Mouse (Mus musculus) limb, embryonic 14.5 days (tissue): Measurements from ENCODE around the gene Atp1a1. TPM values are rescaled to one million over a fixed set of nuclear protein-coding genes. Genes with fewer than 3 reads are reported as not detected.

Source experiments
- ATAC-seq: fragments of 200-750 bp; cut with Nextera tagmentation; 2 replicates; pipeline ENCODE4 v1.8.0; 2017; ENCODE audit warnings: low read depth, moderate number of reproducible peaks, moderate TSS enrichment; ENCODE audit not compliant: low FRiP score
- DNase-seq: peaks from one replicate; pipeline ENCODE4 v3.0.0-alpha.2; 2015; ENCODE audit warnings: low spot score
- H3K27ac ChIP-seq: fragments of 300-500 bp; sonication (generic); replicated peaks from 2 replicates; pipeline ENCODE4 v1.5.1; 2014; ENCODE audit warnings: low read depth, mild to moderate bottlenecking, low read length, moderate library complexity, mixed read lengths
- H3K27me3 ChIP-seq: fragments of 300-500 bp; sonication (generic); 2 replicates; pipeline ENCODE4 v1.6.1; 2014; ENCODE audit warnings: low read length, mixed read lengths; ENCODE audit not compliant: control insufficient read depth, insufficient read depth
- H3K36me3 ChIP-seq: fragments of 300-500 bp; sonication (generic); 2 replicates; pipeline ENCODE4 v1.6.1; 2014; ENCODE audit warnings: mild to moderate bottlenecking, low read length, moderate library complexity, mixed read lengths; ENCODE audit not compliant: control insufficient read depth, insufficient read depth
- H3K4me1 ChIP-seq: fragments of 300-500 bp; sonication (generic); 2 replicates; pipeline ENCODE4 v1.6.1; 2014; ENCODE audit warnings: antibody characterized with exemption, low read length, mixed read lengths; ENCODE audit not compliant: control insufficient read depth, insufficient read depth
- H3K4me2 ChIP-seq: fragments of 300-500 bp; sonication (generic); replicated peaks from 2 replicates; pipeline ENCODE4 v1.6.1; 2014; ENCODE audit warnings: low read depth, mild to moderate bottlenecking, low read length, moderate library complexity; ENCODE audit not compliant: severe bottlenecking
- H3K4me3 ChIP-seq: fragments of 300-500 bp; sonication (generic); replicated peaks from 2 replicates; pipeline ENCODE4 v1.5.1; 2014; ENCODE audit warnings: low read length
- H3K9ac ChIP-seq: fragments of 300-500 bp; sonication (generic); 2 replicates; pipeline ENCODE4 v1.6.1; 2014; ENCODE audit warnings: mild to moderate bottlenecking, low read depth, low read length, moderate library complexity; ENCODE audit not compliant: severe bottlenecking
- H3K9me3 ChIP-seq: fragments of 300-500 bp; sonication (generic); 2 replicates; pipeline ENCODE4 v1.6.1; 2016; ENCODE audit warnings: low read length; ENCODE audit not compliant: control insufficient read depth
- POLR2A ChIP-seq: fragments of 200-500 bp; IDR thresholded peaks from 2 replicates; pipeline ENCODE4 v1.8.0; 2012; ENCODE audit warnings: inconsistent platforms, mild to moderate bottlenecking, moderate library complexity, borderline replicate concordance; ENCODE audit not compliant: insufficient read depth, insufficient read length; ENCODE audit errors: extremely low read depth
- WGBS: fragments of 180-500 bp; shearing (Covaris S2); extraction: QIAGEN DNeasy Blood & Tissue Kit; methylation state at CpG from one replicate; pipeline ENCODE4 v1.1.7; 2014; 5-methylcytosine and 5-hydroxymethylcytosine counted together
- polyA plus RNA-seq, 2 experiments: library from polyadenylated mRNA; depleted of rRNA in 1 of 2; stranded (reverse) in 1 of 2; unstranded in 1 of 2; fragments of >200 nt; fragmentation: Nextera tagmentation in 1 of 2; extraction: Ambion mirVana in 1 of 2; gene quantifications; 2 replicates each; pipeline versions ENCODE4 v1.2.1 to v1.2.3; 2012 to 2014

The Atp1a1 gene
- polyA plus RNA-seq, 2 experiments: 129 to 157 TPM

DNA sequence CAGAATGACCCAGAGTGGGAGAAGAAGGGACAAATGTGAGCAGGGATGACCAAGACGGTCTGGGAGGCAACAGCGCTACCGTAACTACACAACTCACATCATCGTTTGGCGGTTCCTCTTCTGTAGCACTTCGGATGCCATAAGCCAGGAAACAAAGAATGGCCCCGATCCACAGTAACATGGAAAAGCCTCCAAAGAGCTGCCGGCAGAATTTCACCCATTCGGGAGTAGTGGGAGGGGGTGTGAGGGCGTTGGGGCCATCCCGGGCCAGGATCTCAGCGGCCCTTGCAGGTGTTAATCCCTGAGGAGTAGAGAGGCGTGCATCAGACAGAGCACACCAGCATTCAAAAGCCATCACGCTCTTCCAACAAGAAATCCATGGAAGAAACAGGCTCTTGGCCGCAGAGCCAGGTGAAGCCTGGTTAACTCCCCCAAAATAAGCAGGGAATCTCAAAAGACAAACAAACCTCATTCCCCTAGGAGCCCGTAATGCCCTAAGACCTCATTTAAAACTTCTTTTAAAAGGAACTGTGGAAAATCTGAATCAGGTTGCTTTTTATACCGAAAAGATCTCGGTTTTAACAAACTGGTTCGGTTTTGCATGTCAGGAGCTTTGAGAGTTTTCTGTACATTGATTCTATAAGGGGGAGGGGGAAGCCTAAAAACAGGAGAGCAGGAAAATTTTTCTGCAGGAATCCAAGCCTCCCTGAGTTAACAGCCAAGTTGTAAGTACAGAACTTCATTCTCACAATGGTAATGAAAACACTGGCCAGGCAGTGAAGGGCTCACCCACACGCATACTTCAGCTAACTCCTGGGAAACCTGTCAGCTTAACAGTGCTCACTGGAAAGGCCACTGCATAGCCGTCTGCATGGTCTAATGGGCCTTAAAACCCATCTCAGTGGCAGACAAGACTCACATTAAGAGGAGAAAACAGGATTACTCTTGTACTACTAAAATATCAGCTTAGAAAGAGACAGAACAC, 11.9 kb downstream of the Atp1a1 start:
- Histone ChIP-seq H3K27me3 (no peaks in the 10 kb centered on the region), H3K4me3 (no peak overlapping the region), H3K9me3 (no peaks in the 10 kb centered on the region), H3K27ac (peak overlapping the region; percentile 72), H3K9ac (no peak overlapping the region), H3K4me2 (0 out of 2 replicates have a peak overlapping the region, but pooled peaks have one; percentile 1), H3K4me1 (peaks cover 39% of the 10 kb centered on the region), H3K36me3 (peaks cover 69% of the 10 kb centered on the region)
- 57% methylated on average over 21 of the region's 21 CpGs for WGBS
- DNase-seq: peak; percentile 48
- ATAC-seq: peak; percentile 45
- TF ChIP-seq POLR2A: no peak

DNA sequence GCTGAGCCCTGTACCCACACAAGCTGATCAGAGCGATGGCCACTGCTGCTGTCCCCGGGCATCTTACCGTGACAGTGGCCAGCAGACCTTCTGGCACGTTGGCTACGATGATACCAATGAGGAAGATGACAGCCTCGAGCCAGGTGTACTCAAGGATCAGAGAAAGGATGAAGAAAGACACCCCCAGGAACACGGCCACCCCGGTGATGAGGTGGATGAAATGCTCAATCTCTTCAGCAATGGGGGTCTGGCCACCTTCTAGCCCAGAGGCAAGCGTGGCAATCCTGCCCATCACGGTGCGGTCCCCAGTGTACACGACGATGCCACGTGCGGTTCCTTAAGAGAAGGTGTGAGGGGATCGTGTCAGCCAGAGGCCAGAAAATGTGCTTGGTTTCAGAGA, 14.1 kb downstream of the Atp1a1 start:
- TF ChIP-seq POLR2A: no peak
- Histone ChIP-seq H3K4me3 (no peak overlapping the region), H3K4me2 (no peak overlapping the region), H3K4me1 (peaks cover 21% of the 10 kb centered on the region), H3K9me3 (no peaks in the 10 kb centered on the region), H3K36me3 (peaks cover 91% of the 10 kb centered on the region), H3K27me3 (no peaks in the 10 kb centered on the region), H3K27ac (no peak overlapping the region), H3K9ac (no peak overlapping the region)
- no peak for ATAC-seq
- no peak for DNase-seq
- WGBS: 95% methylated on average over 16 of the region's 16 CpGs

- H3K27ac ChIP-seq: no peak overlapping the region
- H3K9ac ChIP-seq: no peak overlapping the region
- 77% methylated on average over 7 of the region's 7 CpGs for whole genome bisulfite sequencing
- peaks cover 94% of the 10 kb centered on the region for H3K36me3 ChIP-seq
- peaks cover 10% of the 10 kb centered on the region for H3K4me1 ChIP-seq
- TF ChIP-seq POLR2A: no peak
- H3K9me3 ChIP-seq: no peaks in the 10 kb centered on the region
- no peaks in the 10 kb centered on the region for H3K27me3 ChIP-seq
- DNase-seq: no peak
- H3K4me2 ChIP-seq: no peak overlapping the region
- ATAC-seq: no peak
- no peak overlapping the region for H3K4me3 ChIP-seq
Observed at GRCm38 (mm10) chr3:101588299-101588698, 16.2 kb downstream of the Atp1a1 start.

DNA sequence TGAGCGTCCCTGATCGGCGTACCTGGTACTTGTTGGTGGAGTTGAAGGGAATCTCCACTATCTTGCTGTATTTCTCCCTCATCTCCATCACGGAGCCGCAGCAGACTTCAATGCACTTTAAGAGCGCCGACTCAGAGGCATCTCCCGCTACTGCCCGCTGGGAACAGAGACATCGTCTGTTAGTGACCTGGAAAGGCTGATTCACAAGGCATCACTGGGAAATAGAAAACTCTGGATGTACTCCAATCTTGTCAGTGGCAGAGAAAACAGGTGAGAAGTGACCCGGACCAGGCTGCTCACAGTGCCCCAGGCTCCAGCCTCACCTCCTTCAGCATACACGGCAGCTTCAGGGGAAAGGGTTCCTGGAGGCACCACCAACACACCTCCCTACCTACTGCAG, 17.7 kb downstream of the Atp1a1 start:
- TF ChIP-seq POLR2A: no peak
- no peak overlapping the region for H3K9ac ChIP-seq
- WGBS: 95% methylated on average over 12 of the region's 12 CpGs

GRCm38 (mm10) chr3:101578072-101578471, 26.4 kb downstream of the Atp1a1 start:
- H3K27ac ChIP-seq: no peak overlapping the region
- TF ChIP-seq POLR2A: no peak
- DNase-seq (no peak), ATAC-seq (no peak)
- H3K4me3 ChIP-seq: no peak overlapping the region
- 70% methylated on average over 3 of the region's 3 CpGs for WGBS
- peaks cover under 1% of the 10 kb centered on the region; the same call in 1 of the 2 replicates for H3K4me1 ChIP-seq
- H3K9ac ChIP-seq: no peak overlapping the region
- no peaks in the 10 kb centered on the region for H3K9me3 ChIP-seq
- H3K36me3 ChIP-seq: peaks cover 88% of the 10 kb centered on the region
- no peak overlapping the region for H3K4me2 ChIP-seq
- no peaks in the 10 kb centered on the region for H3K27me3 ChIP-seq

More for the DNA sequence above, 17.7 kb downstream of the Atp1a1 start:
- Histone ChIP-seq H3K4me1 (no peaks in the 10 kb centered on the region), H3K27ac (no peak overlapping the region), H3K9me3 (no peaks in the 10 kb centered on the region), H3K27me3 (no peaks in the 10 kb centered on the region), H3K4me3 (no peak overlapping the region), H3K4me2 (no peak overlapping the region), H3K36me3 (peaks cover 99% of the 10 kb centered on the region)
- no peak for ATAC-seq
- DNase-seq: no peak
